Mouse (Mus musculus): ENCODE data around the gene Mrtfb. TPM values are rescaled to one million over a fixed set of nuclear protein-coding genes. Genes with fewer than 3 reads are reported as not detected.

Gene Mrtfb
- polyA plus RNA-seq, 1 experiment from 2014 or later, result 19.1 TPM

DNA sequence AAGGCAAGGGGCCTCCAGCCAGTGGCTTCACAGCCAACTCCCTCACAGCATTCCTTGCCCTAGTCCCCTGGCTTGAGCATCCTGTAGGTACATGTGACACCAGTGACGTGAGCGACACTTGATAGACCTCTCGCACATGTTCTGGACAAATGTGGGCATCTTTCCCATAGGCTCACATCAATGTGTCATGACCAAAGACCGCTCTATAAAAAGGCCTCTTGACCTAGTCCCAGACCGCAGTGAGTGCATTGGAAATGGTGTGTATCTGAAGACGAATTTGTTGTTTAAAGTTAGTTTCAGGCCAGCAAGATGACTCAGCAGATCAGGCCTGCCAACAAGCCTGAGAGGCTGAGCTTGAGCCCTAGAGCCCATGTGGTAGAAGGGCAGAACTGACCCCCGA is 158.3 kb downstream of the Mrtfb start:
- no peak overlapping the region for H3K9ac ChIP-seq (ENCODE audit: low read length)

DNA sequence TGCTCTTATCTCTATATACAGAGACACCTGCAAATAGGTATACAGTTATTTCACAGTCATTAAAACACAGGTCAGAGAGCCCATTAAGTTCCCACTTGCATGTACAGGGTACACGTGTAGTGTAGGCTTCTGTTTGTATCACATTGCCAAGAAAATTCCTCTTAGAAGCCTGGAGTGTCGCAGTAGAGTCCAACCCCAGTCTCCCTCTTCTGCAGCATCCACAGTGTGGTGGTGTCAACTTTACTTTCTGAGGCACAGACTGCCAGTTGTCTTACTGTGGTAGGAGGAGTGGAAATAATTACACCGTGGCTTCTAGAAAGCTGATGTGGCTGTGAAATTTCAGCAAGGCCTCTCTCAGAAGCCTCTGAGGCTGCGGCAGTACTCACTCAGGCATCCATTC is 158.7 kb downstream of the Mrtfb start:
- no peak overlapping the region for H3K4me2 ChIP-seq
- 88% methylated on average over 4 of the region's 4 CpGs for WGBS

More for the DNA sequence above, 158.3 kb downstream of the Mrtfb start:
- Histone ChIP-seq H3K9me3 (ENCODE audit: control insufficient read depth, low read length) (no peaks in the 10 kb centered on the region; the same call in 1 of the 2 replicates), H3K27me3 (ENCODE audit: control insufficient read depth, insufficient read depth, low read length) (no peaks in the 10 kb centered on the region), H3K27ac (ENCODE audit: low read depth, low read length) (no peak overlapping the region), H3K4me2 (no peak overlapping the region), H3K4me1 (ENCODE audit: control insufficient read depth, insufficient read depth, low read length) (no peaks in the 10 kb centered on the region), H3K4me3 (ENCODE audit: low read depth, low read length) (no peak overlapping the region), H3K36me3 (ENCODE audit: control insufficient read depth, insufficient read depth, low read length) (peaks cover 8% of the 10 kb centered on the region; the same call in 1 of the 2 replicates)
- 96% methylated on average over 7 of the region's 7 CpGs for WGBS
- ATAC-seq (ENCODE audit: low FRiP score), result no peak
- no peak for DNase-seq (ENCODE audit: low spot score, missing footprints)

DNA sequence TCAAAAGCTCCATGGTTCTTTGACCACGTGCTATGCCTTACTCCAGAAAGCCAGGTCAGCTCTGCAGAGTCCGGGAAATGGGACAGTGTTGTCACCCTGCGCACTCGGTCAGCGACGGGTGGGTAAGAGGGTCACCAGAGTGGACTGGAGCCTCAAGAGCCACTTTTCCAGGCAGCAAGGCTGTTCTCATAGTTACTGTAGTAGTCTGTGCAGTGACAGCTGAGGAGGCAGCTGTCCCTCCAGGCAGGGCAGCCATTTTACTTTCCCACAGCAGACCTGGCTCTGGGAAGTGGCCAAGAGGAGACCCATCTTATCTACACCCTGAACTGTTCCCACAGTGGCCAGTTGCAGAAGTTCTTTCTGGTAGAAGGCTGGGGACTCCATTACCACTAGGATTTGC is 159.2 kb downstream of the Mrtfb start:
- Histone ChIP-seq H3K27ac (ENCODE audit: low read depth, low read length) (no peak overlapping the region), H3K9me3 (ENCODE audit: control insufficient read depth, low read length) (no peaks in the 10 kb centered on the region; the same call in 1 of the 2 replicates), H3K36me3 (ENCODE audit: control insufficient read depth, insufficient read depth, low read length) (peaks cover 6% of the 10 kb centered on the region; the same call in 1 of the 2 replicates), H3K4me2 (no peak overlapping the region), H3K4me3 (ENCODE audit: low read depth, low read length) (no peak overlapping the region), H3K4me1 (ENCODE audit: control insufficient read depth, insufficient read depth, low read length) (no peaks in the 10 kb centered on the region), H3K9ac (ENCODE audit: low read length) (no peak overlapping the region), H3K27me3 (ENCODE audit: control insufficient read depth, insufficient read depth, low read length) (no peaks in the 10 kb centered on the region)
- ATAC-seq (ENCODE audit: low FRiP score) (no peak), DNase-seq (ENCODE audit: low spot score, missing footprints) (no peak)
- WGBS, result 92% methylated on average over 6 of the region's 6 CpGs

More for the DNA sequence above, 158.7 kb downstream of the Mrtfb start:
- no peak overlapping the region for H3K27ac ChIP-seq (ENCODE audit: low read depth, low read length)
- H3K4me1 ChIP-seq (ENCODE audit: control insufficient read depth, insufficient read depth, low read length), result no peaks in the 10 kb centered on the region
- ATAC-seq (ENCODE audit: low FRiP score), result no peak
- H3K9ac ChIP-seq (ENCODE audit: low read length), result no peak overlapping the region
- no peak for DNase-seq (ENCODE audit: low spot score, missing footprints)
- no peaks in the 10 kb centered on the region; the same call in 1 of the 2 replicates for H3K9me3 ChIP-seq (ENCODE audit: control insufficient read depth, low read length)
- H3K4me3 ChIP-seq (ENCODE audit: low read depth, low read length), result no peak overlapping the region
- H3K36me3 ChIP-seq (ENCODE audit: control insufficient read depth, insufficient read depth, low read length), result peaks cover 8% of the 10 kb centered on the region; the same call in 1 of the 2 replicates
- no peaks in the 10 kb centered on the region for H3K27me3 ChIP-seq (ENCODE audit: control insufficient read depth, insufficient read depth, low read length)

DNA sequence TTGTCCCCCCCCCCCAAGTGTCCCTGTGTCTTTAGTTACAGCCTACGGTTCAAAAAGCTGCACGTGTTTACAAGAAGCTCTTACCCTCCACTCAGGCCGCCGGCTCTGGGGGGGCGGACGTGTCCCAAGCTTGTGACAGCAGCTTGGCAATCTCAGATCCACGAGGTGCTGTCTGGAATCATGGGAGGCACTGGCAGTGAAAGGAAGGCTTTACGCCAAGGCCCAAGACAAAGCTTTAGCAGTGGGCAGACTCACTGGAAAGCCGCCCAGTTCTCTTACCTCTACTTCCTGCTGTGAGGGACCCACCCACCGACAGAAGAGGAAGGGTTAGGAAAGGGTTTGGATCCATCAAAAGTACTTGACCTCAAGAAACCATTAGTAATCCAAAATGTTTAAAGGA is 160.2 kb downstream of the Mrtfb start:
- no peak overlapping the region for H3K4me3 ChIP-seq (ENCODE audit: low read depth, low read length)
- peaks cover 4% of the 10 kb centered on the region; the same call in 1 of the 2 replicates for H3K36me3 ChIP-seq (ENCODE audit: control insufficient read depth, insufficient read depth, low read length)
- DNase-seq (ENCODE audit: low spot score, missing footprints) (no peak), ATAC-seq (ENCODE audit: low FRiP score) (no peak)
- 83% methylated on average over 10 of the region's 10 CpGs for WGBS
- no peak overlapping the region for H3K4me2 ChIP-seq
- no peaks in the 10 kb centered on the region for H3K9me3 ChIP-seq (ENCODE audit: control insufficient read depth, low read length)
- H3K4me1 ChIP-seq (ENCODE audit: control insufficient read depth, insufficient read depth, low read length), result no peaks in the 10 kb centered on the region
- no peaks in the 10 kb centered on the region for H3K27me3 ChIP-seq (ENCODE audit: control insufficient read depth, insufficient read depth, low read length)
- no peak overlapping the region for H3K9ac ChIP-seq (ENCODE audit: low read length)
- no peak overlapping the region for H3K27ac ChIP-seq (ENCODE audit: low read depth, low read length)

DNA sequence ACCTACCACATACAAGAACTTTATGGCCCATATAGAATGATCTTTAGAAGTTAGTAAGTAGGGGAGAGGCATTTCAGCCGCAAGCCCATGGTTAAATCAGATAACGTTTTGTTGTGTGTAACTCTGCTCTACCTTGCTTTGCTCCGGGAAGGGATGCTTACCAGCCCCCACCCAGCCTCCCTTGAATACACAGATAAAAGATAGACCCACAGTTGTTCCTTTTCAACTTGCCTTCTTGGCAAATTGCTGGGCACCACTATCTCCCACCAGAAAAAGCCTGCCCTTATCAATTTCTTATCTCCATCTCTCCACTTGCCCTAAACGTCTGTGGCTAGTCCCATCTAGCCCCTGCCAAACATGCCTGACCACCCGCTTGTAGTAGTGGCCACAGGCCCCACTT is 161.6 kb downstream of the Mrtfb start:
- Histone ChIP-seq H3K9me3 (ENCODE audit: control insufficient read depth, low read length) (no peaks in the 10 kb centered on the region), H3K4me1 (ENCODE audit: control insufficient read depth, insufficient read depth, low read length) (no peaks in the 10 kb centered on the region), H3K4me2 (no peak overlapping the region), H3K36me3 (ENCODE audit: control insufficient read depth, insufficient read depth, low read length) (no peaks in the 10 kb centered on the region), H3K9ac (ENCODE audit: low read length) (no peak overlapping the region), H3K27ac (ENCODE audit: low read depth, low read length) (no peak overlapping the region), H3K4me3 (ENCODE audit: low read depth, low read length) (no peak overlapping the region), H3K27me3 (ENCODE audit: control insufficient read depth, insufficient read depth, low read length) (no peaks in the 10 kb centered on the region)
- DNase-seq (ENCODE audit: low spot score, missing footprints), result no peak
- 88% methylated on average over 5 of the region's 5 CpGs for WGBS
- no peak for ATAC-seq (ENCODE audit: low FRiP score)

DNA sequence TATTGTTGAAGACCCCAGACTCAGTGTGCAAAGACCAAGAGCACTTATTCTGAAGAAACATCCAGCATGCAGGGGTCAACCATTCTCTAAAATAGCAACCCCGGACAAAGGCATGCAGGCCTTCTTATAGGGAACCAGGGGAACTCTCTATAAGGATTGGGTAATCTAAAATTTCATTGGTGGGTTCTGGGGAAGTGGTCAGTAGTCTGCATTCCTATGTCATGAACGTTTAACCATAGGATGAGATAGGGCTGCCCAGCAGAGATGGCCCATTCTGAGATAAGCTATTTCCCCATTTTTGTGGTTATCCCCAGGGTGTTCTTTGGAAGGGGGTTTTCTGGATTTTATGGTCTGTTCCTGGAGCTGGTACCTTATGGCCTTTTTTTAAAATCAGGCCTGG is 163.5 kb downstream of the Mrtfb start:
- no peak overlapping the region for H3K4me3 ChIP-seq (ENCODE audit: low read depth, low read length)
- H3K4me2 ChIP-seq, result no peak overlapping the region
- H3K36me3 ChIP-seq (ENCODE audit: control insufficient read depth, insufficient read depth, low read length), result no peaks in the 10 kb centered on the region
- H3K9me3 ChIP-seq (ENCODE audit: control insufficient read depth, low read length), result no peaks in the 10 kb centered on the region
- no peak overlapping the region for H3K9ac ChIP-seq (ENCODE audit: low read length)
- DNase-seq (ENCODE audit: low spot score, missing footprints) (no peak), ATAC-seq (ENCODE audit: low FRiP score) (no peak)
- H3K27me3 ChIP-seq (ENCODE audit: control insufficient read depth, insufficient read depth, low read length), result no peaks in the 10 kb centered on the region
- no peak overlapping the region for H3K27ac ChIP-seq (ENCODE audit: low read depth, low read length)
- 79% methylated on average over 2 of the region's 2 CpGs for WGBS
- H3K4me1 ChIP-seq (ENCODE audit: control insufficient read depth, insufficient read depth, low read length), result no peaks in the 10 kb centered on the region

DNA sequence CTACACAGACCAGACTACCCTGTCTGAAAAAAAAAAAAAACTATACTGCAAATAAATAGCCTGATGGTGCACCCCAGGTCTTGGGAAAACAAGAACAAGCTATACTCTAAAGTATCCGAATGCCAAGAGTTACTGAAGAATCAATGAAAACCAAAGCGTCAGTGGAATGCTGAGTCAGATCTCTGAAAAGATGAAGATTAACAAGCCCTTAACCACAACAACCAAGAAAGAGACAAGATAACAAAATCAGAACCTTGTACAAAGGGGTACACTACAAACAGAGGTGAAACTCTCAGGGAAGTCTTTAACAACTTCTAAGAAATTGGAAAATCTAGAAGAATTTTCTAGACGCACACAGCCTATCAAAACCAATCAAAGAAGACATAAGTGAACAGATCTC is 166.2 kb downstream of the Mrtfb start:
- Histone ChIP-seq H3K27me3 (ENCODE audit: control insufficient read depth, insufficient read depth, low read length) (no peaks in the 10 kb centered on the region), H3K4me1 (ENCODE audit: control insufficient read depth, insufficient read depth, low read length) (no peaks in the 10 kb centered on the region), H3K27ac (ENCODE audit: low read depth, low read length) (no peak overlapping the region), H3K9ac (ENCODE audit: low read length) (no peak overlapping the region), H3K9me3 (ENCODE audit: control insufficient read depth, low read length) (no peaks in the 10 kb centered on the region), H3K4me3 (ENCODE audit: low read depth, low read length) (no peak overlapping the region), H3K4me2 (no peak overlapping the region), H3K36me3 (ENCODE audit: control insufficient read depth, insufficient read depth, low read length) (no peaks in the 10 kb centered on the region)
- WGBS, result 92% methylated on average over 3 of the region's 3 CpGs
- DNase-seq (ENCODE audit: low spot score, missing footprints) (no peak), ATAC-seq (ENCODE audit: low FRiP score) (no peak)

DNA sequence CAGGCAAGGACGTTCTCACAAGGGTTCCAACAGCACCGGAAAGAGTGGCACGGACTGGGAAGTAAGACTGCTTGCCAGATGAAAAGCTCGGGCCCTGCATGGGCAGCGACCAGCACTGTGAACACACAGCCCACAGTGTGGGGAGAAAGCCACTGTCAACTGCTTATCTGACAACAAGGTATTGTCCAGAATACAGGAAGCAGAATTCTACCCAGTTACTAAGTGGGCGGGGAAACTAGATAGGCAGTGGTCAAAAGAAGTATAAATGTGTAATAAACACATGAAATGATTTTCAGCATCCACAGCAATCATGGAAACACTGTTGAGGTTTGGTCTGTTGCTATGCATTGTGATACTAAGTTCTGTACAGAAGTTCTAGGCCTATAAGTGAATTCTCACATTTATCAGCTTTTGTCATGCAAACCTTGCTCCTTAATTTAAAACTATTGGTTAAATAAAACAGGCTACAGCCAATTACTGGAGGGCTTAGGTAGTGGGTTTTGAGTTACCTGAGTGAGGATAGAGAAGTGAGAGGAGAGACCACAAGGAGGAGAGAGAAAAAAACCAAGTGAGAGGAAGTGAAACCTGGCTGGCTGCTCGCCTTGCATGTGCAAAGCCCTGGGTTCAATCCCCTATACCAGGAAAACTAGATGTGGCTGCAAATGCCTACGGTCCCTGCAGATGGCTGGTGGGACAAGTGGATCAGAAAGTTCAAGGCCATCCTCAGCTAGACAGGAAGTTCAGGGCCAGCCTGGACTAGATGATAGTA is 167.5 kb downstream of the Mrtfb start:
- 81% methylated on average over 8 of the region's 8 CpGs for WGBS
- Histone ChIP-seq H3K9ac (ENCODE audit: low read length) (no peak overlapping the region), H3K36me3 (ENCODE audit: control insufficient read depth, insufficient read depth, low read length) (no peaks in the 10 kb centered on the region), H3K4me2 (no peak overlapping the region), H3K27ac (ENCODE audit: low read depth, low read length) (no peak overlapping the region), H3K4me1 (ENCODE audit: control insufficient read depth, insufficient read depth, low read length) (no peaks in the 10 kb centered on the region), H3K4me3 (ENCODE audit: low read depth, low read length) (no peak overlapping the region), H3K27me3 (ENCODE audit: control insufficient read depth, insufficient read depth, low read length) (no peaks in the 10 kb centered on the region), H3K9me3 (ENCODE audit: control insufficient read depth, low read length) (no peaks in the 10 kb centered on the region)
- no peak for DNase-seq (ENCODE audit: low spot score, missing footprints)
- ATAC-seq (ENCODE audit: low FRiP score), result no peak

DNA sequence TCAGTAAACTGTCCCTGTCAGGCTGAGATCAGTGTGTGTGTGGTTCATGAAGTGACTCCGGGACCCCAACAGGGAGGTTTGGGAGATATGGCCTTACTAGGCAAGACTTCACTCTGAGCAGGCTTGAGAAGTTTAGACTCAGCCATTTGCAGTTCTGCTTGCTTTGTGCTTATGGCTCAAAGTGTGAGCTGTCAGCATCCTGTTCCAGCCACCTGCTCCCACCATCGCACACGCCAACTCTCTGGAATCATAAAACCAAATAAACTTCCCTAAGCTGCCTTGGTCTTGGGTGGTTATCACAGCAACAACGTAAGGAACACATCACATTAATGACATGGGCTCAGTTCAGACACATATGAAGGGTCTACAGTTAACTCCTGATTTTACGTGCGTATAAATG is 169.5 kb downstream of the Mrtfb start:
- Histone ChIP-seq H3K9ac (ENCODE audit: low read length) (no peak overlapping the region), H3K9me3 (ENCODE audit: control insufficient read depth, low read length) (no peaks in the 10 kb centered on the region), H3K4me1 (ENCODE audit: control insufficient read depth, insufficient read depth, low read length) (no peaks in the 10 kb centered on the region), H3K36me3 (ENCODE audit: control insufficient read depth, insufficient read depth, low read length) (no peaks in the 10 kb centered on the region), H3K4me2 (no peak overlapping the region), H3K4me3 (ENCODE audit: low read depth, low read length) (no peak overlapping the region), H3K27ac (ENCODE audit: low read depth, low read length) (no peak overlapping the region), H3K27me3 (ENCODE audit: control insufficient read depth, insufficient read depth, low read length) (no peaks in the 10 kb centered on the region)
- WGBS, result 92% methylated on average over 6 of the region's 6 CpGs
- DNase-seq (ENCODE audit: low spot score, missing footprints), result no peak
- no peak for ATAC-seq (ENCODE audit: low FRiP score)
